Mouse (Mus musculus): Measurements from ENCODE around the gene Pex14.

The Pex14 gene

DNA sequence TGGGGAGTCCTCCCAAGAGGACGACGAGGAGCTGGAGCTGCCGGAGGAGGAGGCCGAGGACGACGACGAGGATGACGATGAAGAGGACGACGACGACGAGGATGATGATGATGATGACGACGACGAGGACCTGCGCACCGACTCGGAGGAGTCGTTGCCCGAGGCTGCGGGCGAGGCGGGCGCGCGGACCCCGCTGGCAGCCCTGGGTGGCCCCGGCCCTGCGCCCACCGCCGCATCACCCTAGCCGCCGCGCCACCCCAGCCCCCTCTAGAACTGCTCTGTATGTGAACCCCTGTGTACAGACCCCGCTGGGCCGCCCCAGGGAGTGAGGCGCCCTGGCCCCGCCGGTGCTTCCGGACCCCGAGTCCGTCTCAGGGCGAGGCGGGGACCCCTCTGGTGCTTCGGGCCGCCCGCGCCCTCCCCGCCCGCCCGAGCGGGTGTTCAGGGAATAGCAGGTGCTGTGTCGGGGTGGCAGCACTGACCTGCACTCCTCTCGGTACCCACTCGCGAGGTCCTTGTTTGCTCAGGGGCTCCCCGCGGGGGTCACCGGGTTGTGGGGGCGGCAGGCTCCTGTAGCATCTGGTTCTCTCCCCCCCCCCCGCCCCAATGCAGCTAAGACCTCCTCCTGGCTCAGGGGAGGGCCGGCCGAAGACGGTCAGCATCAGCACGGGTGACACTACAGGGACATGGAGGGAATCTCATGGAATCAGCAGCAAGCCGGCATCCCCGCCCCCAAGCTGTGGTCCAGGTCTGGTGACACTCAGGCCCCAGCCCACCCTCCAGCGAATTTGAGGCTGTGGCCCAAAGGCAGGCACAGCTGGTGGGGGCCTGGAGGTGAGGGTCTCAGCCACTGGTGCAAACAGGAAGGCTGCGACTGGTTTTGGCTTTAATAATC lies 147.1 kb downstream of the Pex14 start:
- DNase-seq (ENCODE audit: low read depth, low spot score), result no peak

DNA sequence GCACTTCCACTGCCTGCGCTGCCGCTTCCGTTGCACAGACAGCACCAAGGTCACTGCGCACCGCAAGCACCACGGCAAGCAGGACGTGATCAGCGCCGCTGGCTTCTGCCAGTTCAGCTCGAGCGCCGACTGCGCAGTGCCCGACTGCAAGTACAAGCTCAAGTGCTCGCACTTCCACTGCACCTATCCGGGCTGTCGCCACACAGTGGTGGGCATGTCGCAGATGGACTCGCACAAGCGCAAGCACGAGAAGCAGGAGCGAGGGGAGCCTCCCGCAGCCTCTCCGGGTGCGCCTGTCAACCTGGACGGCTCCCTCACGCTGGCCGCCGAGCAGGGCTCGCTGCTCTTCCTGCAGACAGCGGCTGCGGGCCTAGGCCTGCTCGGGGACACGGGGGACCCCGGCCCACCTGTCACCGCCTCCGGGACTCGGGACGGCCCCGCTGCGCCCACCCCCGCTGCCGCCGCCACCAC lies 147.8 kb downstream of the Pex14 start:
- no peak for DNase-seq (ENCODE audit: low read depth, low spot score)

DNA sequence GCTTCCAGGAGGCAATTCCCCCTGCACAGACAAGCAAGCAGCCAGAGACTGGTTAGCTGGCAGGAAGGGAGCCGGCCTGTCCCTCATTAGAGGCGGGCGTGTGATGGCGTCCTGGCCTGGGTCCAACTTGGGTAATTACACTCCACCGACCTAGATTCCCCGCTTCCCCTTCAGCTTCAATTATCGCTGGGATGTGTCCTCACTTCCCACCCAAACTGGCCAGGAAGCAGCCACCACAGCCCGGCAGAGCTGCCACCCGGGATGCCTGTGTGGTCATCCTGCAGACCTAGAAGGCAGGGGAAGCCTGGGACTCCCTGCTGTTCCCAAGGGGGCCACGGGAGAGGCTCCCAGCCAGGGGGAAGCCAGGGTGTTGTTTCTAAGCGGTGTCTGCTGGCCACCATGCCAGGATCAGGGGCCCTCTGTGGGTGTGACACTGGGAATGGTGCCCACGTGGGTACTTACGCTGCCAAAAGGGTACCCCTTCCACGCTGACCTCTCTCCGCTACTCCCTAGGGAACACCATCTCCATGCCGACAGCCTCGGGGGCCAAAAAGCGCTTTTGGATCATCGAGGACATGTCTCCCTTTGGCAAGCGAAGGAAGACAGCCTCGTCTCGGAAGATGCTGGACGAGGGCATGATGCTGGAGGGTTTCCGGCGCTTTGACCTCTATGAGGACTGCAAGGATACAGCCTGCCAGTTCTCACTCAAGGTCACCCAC lies 148.6 kb downstream of the Pex14 start:
- peak; percentile 16 for DNase-seq (ENCODE audit: low read depth, low spot score)

- DNase-seq (ENCODE audit: low read depth, low spot score), result peak; percentile 47
Observed at GRCm38 (mm10) chr4:148950487-148950886, 149.2 kb downstream of the Pex14 start.

- no peak for DNase-seq (ENCODE audit: low read depth, low spot score)
Observed at GRCm38 (mm10) chr4:148947833-148948388, 151.8 kb downstream of the Pex14 start.

DNA sequence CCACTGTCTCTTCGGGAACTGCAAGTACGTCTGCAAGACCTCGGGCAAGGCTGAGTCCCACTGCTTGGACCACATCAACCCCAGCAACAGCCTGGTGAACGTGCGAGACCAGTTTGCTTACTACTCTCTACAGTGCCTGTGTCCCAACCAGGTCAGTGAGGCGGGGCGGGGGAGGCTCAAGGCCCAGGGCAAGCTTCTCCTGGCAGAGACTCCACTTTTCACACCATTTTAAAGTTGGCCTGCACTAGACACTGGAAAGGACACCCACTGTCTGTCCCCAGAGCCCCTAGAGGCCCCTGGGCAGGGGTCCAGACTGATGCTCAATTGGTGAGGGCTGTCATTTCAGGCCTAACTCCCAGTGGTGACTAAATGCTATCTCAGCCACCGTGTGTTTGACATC lies 153.6 kb downstream of the Pex14 start:
- DNase-seq (ENCODE audit: low read depth, low spot score), result no peak

DNA sequence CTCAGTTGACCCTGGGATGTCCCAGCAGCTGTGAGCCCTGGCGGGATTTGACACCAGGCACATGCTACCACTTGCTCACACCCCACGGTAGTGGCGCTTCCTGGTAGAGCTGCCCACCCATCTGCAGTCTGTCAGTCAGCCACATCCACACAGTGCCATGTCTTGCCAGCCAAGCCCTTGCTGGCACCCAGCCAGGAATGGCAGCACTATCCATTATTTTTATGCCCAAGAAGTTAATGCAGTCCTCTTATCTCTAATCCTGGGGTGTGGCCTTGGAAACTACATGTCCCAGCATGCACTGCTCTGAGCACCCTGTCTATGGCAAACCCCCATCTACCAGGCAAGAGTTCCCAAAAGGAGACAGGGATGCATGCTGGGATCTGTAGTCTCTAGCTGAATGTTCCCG lies 154.2 kb downstream of the Pex14 start:
- DNase-seq (ENCODE audit: low read depth, low spot score), result peak; percentile 3

GRCm38 (mm10) chr4:148943099-148943498 lies 156.6 kb downstream of the Pex14 start:
- DNase-seq (ENCODE audit: low read depth, low spot score), result no peak

DNA sequence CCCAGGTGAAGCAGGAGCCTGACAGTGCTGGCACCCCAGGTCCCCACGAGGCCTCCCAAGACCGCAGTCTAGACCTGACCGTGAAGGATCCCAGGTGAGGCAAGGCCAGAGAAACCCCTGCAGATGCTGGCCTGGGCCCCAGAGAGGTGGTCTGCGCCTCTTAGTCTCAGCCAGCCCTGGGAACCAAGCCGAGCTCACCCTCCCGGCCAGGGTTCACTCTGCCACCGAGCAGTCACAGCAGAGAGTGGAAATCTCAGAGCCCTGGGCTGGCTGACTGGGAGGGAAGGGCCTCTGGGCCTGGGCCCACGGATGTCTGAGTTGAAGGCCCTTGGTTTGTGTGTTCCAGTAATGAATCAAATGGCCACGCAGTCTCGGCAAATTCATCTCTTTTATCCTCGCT lies 158.4 kb downstream of the Pex14 start:
- DNase-seq (ENCODE audit: low read depth, low spot score), result no peak

DNA sequence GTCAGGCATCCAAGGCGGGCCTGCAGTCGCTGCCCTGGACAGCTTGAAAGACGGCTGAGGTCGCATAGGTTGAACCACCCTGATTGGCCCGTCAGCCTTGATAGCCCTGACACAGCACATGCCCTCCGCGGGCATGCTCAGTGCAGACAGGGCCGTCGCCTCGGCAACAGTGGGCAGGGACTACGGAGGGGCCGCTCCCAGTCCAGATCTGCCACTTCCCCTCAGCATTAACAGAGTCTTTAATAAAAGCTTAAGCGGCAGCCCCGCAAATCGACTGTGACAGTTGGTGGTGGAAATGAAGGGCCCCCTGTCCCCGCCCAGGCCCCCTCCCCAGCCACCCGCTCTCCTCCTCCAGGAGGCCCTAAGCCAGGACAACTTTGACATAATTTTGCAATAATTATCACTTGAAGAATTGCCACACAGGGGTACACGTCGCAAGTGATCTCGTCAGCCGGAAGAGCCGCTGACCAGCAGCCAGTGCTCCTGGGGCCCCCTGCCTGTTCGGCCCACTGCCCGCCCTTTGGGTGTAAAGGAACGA lies 158.9 kb downstream of the Pex14 start:
- no peak for DNase-seq (ENCODE audit: low read depth, low spot score)

DNA sequence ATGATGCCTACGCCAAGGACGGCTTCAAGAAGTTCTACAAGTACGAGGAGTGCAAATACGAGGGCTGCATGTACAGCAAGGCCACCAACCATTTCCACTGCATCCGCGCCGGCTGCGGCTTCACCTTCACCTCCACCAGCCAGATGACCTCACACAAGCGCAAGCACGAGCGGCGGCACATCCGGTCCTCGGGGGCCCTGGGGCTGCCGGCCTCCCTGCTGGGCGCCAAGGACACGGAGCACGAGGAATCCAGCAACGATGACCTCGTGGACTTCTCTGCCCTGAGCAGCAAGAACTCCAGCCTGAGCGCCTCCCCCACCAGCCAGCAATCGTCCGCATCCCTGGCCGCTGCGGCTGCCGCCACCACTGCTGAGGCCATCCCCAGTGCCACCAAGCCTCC lies 161.1 kb downstream of the Pex14 start:
- DNase-seq (ENCODE audit: low read depth, low spot score), result no peak

GRCm38 (mm10) chr4:148936727-148937126 lies 162.9 kb downstream of the Pex14 start:
- DNase-seq (ENCODE audit: low read depth, low spot score), result no peak

DNA sequence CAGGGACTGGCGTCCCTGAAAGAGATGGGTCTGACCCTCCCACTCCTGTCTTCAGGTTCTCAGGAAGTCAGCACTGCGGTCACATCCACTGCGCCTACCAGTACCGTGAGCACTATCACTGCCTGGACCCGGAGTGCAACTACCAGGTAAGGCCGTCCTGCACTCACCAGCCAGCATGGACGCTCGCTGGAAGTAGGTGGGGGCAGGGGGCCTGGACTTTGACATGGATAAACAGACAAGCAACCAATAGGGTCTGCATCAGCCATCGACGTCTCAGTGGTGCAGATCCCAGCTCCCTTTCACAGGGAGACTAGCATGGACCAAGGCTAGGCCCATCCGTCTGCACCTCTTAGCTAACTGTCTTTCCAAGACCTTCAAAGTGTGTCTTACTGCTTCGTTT lies 163.6 kb downstream of the Pex14 start:
- DNase-seq (ENCODE audit: low read depth, low spot score), result no peak

GRCm38 (mm10) chr4:148935211-148935610 lies 164.5 kb downstream of the Pex14 start:
- no peak for DNase-seq (ENCODE audit: low read depth, low spot score)

DNA sequence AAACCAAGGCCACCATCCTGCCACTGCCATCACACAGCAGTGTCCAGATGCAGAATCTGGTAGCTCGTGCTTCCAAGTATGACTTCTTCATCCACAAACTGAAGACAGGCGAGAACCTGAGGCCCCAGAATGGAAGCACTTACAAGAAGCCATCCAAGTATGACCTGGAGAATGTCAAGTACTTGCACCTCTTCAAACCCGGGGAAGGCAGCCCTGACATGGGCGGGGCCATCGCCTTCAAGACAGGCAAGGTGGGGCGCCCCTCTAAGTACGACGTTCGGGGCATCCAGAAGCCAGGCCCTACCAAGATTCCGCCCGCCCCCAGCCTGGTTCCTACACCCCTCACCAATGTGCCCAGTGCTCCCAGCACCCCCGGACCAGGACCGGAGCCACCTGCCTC lies 166.6 kb downstream of the Pex14 start:
- no peak for DNase-seq (ENCODE audit: low read depth, low spot score)

DNA sequence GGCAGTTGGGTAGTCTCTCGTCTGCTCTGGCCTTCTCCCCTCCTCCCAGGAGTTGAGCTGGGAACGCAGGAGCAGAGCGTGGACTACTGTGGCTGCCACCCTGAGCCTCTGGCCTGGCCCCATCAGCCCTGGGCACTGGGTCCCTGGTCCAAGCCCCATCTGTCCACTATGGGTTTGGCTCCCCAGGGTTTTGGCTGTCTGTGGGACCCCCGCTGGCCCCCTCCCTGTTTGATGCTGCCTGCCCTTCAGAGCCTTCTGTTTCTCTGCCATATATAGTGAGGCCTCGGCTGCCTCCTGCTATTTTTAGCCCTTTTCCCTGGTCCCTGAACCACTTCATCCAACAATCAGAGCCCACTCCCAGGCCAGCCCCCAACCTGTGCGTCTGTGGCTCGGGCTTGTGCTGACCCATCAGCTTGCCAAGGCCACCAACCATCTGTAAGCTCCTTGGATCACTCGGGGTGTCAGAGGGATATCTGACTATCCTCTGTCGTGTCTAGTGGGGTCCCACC lies 168.9 kb downstream of the Pex14 start:
- no peak for DNase-seq (ENCODE audit: low read depth, low spot score)

DNA sequence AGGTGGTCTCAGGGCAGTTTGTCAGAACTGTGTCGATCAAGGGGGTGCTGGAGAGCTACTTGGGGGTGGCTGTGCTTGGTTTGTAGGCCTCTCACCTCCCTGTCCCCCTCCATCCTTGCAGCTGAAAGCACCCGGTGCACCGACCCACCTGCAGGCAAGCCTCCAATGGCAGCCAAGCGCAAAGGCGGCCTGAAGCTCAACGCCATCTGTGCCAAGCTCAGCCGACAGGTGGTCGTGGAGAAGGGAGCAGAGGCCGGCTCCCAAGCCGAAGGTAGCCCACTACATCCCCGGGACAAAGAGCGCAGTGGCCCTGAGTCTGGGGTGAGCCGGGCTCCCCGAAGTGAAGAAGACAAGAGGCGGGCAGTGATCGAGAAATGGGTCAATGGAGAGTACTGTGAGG lies 170.8 kb downstream of the Pex14 start:
- no peak for DNase-seq (ENCODE audit: low read depth, low spot score)

DNA sequence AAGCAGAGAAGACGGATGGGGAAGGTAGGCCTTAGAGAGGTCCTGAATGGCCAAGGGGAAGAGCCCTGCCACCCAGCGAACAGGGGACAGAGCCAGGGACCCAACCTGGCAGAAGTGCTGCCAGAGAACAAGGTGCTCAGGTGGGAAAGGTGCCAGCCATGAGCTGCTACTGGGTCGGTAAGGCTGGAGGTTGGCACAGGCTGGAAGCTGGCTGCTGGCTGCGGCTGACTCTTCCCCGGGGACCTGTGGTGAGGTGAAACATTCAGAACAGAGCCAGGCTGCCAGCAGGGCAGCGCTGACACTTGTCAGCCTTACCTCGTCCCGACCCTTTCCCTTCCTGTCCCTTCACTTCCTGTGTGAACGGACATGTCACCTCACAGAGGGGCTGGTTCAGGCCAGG lies 171.4 kb downstream of the Pex14 start:
- peak; percentile 13 for DNase-seq (ENCODE audit: low read depth, low spot score)

DNA sequence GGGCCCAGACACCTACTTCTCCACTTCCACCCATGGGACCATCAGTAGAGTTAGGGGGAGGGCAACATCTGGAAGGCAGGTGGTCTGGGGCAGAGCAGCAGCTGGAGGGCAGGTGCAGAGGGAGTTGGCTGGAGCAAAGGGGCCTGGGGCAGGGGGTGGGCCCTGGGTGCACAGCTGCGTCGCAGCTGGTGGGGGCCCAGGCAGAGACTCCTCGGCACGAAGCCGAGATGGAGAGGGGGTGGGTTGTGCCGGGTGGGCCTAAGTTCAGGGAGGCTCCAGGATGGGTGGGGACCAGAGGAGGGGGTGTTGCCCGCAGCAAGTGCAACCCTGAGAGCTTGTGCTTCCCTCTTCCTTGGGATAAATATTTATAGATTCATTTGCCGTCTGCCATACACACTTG lies 173.2 kb downstream of the Pex14 start:
- DNase-seq (ENCODE audit: low read depth, low spot score), result no peak

- no peak for DNase-seq (ENCODE audit: low read depth, low spot score)
Observed at GRCm38 (mm10) chr4:148925589-148926359, 173.9 kb downstream of the Pex14 start.

- no peak for DNase-seq (ENCODE audit: low read depth, low spot score)
Observed at GRCm38 (mm10) chr4:148923976-148924375, 175.7 kb downstream of the Pex14 start.
